Comparison of ENCODE assay signal across 24 mouse cellular contexts in genomic region chr1:82158466-82158865, GRCm38 (mm10).
DNase-seq lines count a peak whose midpoint lies in the region; ATAC-seq and TF ChIP-seq lines count a peak whose summit lies in the region.
"Had no signal": no experiment of that assay in that cellular context is flagged by ENCODE, and none has a peak within 500 bp of the region (broad histone marks: within the 10 kb centered on the region; RNA-seq: fewer than 3 reads in every experiment).

No protein-coding gene starts in this region.

- no peaks in the 10 kb centered on the region for H3K9me3 ChIP-seq in limb, embryonic 11.5 days (ENCODE audit: control insufficient read depth, low read length)
- no peaks in the 10 kb centered on the region for H3K9me3 ChIP-seq in limb, embryonic 10.5 days (replicated peaks)
- H3K9me3 ChIP-seq: embryonic facial prominence, embryonic 15.5 days; heart, embryonic 15.5 days; hindbrain, embryonic 15.5 days; kidney, embryonic 15.5 days; liver, embryonic 12.5 days; midbrain, embryonic 10.5 days; neural tube, embryonic 13.5 days had no signal

- no peaks in the 10 kb centered on the region for H3K36me3 ChIP-seq in limb, embryonic 11.5 days (ENCODE audit: control insufficient read depth, insufficient read depth, low read length)
- no peaks in the 10 kb centered on the region for H3K36me3 ChIP-seq in limb, embryonic 10.5 days
- H3K36me3 ChIP-seq: embryonic facial prominence, embryonic 15.5 days; heart, embryonic 15.5 days; hindbrain, embryonic 15.5 days; kidney, embryonic 15.5 days; liver, embryonic 12.5 days; midbrain, embryonic 10.5 days; neural tube, embryonic 13.5 days had no signal

- H3K9ac ChIP-seq in limb, embryonic 11.5 days (ENCODE audit: low read length) = no peak overlapping the region
- H3K9ac ChIP-seq: embryonic facial prominence, embryonic 15.5 days; heart, embryonic 15.5 days; hindbrain, embryonic 15.5 days; kidney, embryonic 15.5 days; liver, embryonic 12.5 days; neural tube, embryonic 13.5 days had no signal

- no peak for ATAC-seq in limb, embryonic 11.5 days (ENCODE audit: insufficient number of reproducible peaks, low FRiP score, low TSS enrichment, low read depth)
- ATAC-seq: intestine, postnatal 0 days; liver, embryonic 12.5 days had no signal

- no peak for DNase-seq in gastrocnemius, adult 2 months
- DNase-seq in gastrocnemius, postnatal 36 days = no peak
- DNase-seq in limb, embryonic 11.5 days (ENCODE audit: low spot score) = peak; percentile 11
- DNase-seq in limb, embryonic 10.5 days (ENCODE audit: low spot score) = no peak
- peak; percentile 41 to 58 for DNase-seq in right cerebral cortex, postnatal 10 days (ENCODE audit: low spot score in 2 of 2)
- DNase-seq in right cerebral cortex, postnatal 14 days = no peak
- DNase-seq in telencephalon, adult 2 months (ENCODE audit: low read depth, low spot score) = peak; percentile 18
- no peak for DNase-seq in T-cell, adult 2 months (ENCODE audit: low spot score)
- DNase-seq: cerebellum, adult 9-11 months; gastrocnemius, postnatal 10 days; kidney, postnatal 4 days; lung, adult 2 months; lung, postnatal 4 days; thymus, postnatal 36 days had no signal

- H3K4me1 ChIP-seq in limb, embryonic 11.5 days (ENCODE audit: control insufficient read depth, insufficient read depth, low read length) = no peaks in the 10 kb centered on the region
- H3K4me1 ChIP-seq in limb, embryonic 10.5 days = no peaks in the 10 kb centered on the region
- H3K4me1 ChIP-seq: embryonic facial prominence, embryonic 15.5 days; heart, embryonic 15.5 days; hindbrain, embryonic 15.5 days; kidney, embryonic 15.5 days; liver, embryonic 12.5 days; midbrain, embryonic 10.5 days; neural tube, embryonic 13.5 days had no signal

- no peak for TF ChIP-seq CTCF in gastrocnemius, adult 2 months (IDR thresholded peaks at IDR 0.05)

- H3K27me3 ChIP-seq in limb, embryonic 11.5 days (ENCODE audit: control insufficient read depth, insufficient read depth, low read length) = no peaks in the 10 kb centered on the region
- no peaks in the 10 kb centered on the region for H3K27me3 ChIP-seq in limb, embryonic 10.5 days (ENCODE audit: low read depth, poor library complexity, severe bottlenecking)
- H3K27me3 ChIP-seq: CH12.LX; embryonic facial prominence, embryonic 15.5 days; heart, embryonic 15.5 days; hindbrain, embryonic 15.5 days; liver, embryonic 12.5 days; neural tube, embryonic 13.5 days had no signal

- WGBS in limb, embryonic 11.5 days = 84% methylated on average over 3 of the region's 3 CpGs
- 78% methylated on average over 3 of the region's 3 CpGs for WGBS in limb, embryonic 10.5 days

- intact Hi-C loops in gastrocnemius, adult 2 months (cut with DNase I) = no loop called here
- intact Hi-C loops in gastrocnemius, postnatal 36 days (cut with DNase I) = loop anchor here (5.0 kb wide), 1 partner anchor 46 kb away; no protein-coding TSS in a partner anchor

- H3K27ac ChIP-seq in gastrocnemius, adult 2 months = peak overlapping the region; percentile 9; the same call in 1 of the 2 replicates
- no peak overlapping the region for H3K27ac ChIP-seq in limb, embryonic 11.5 days (replicated peaks; ENCODE audit: low read depth, low read length)
- no peak overlapping the region for H3K27ac ChIP-seq in limb, embryonic 10.5 days
- H3K27ac ChIP-seq: embryonic facial prominence, embryonic 15.5 days; heart, adult 2 months; heart, embryonic 15.5 days; hindbrain, embryonic 15.5 days; kidney, embryonic 15.5 days; liver, embryonic 12.5 days; midbrain, embryonic 10.5 days; neural tube, embryonic 13.5 days had no signal

- H3K4me2 ChIP-seq in limb, embryonic 11.5 days (ENCODE audit: low read depth, severe bottlenecking) = no peak overlapping the region
- H3K4me2 ChIP-seq: embryonic facial prominence, embryonic 15.5 days; heart, embryonic 15.5 days; hindbrain, embryonic 15.5 days; kidney, embryonic 15.5 days; liver, embryonic 12.5 days; neural tube, embryonic 13.5 days had no signal

- no peak overlapping the region for H3K4me3 ChIP-seq in gastrocnemius, adult 2 months
- H3K4me3 ChIP-seq in limb, embryonic 11.5 days (ENCODE audit: low read depth, low read length) = no peak overlapping the region
- no peak overlapping the region for H3K4me3 ChIP-seq in limb, embryonic 10.5 days
- H3K4me3 ChIP-seq: embryonic facial prominence, embryonic 15.5 days; heart, adult 2 months; heart, embryonic 15.5 days; hindbrain, embryonic 15.5 days; kidney, embryonic 15.5 days; liver, embryonic 12.5 days; midbrain, embryonic 10.5 days; neural tube, embryonic 13.5 days had no signal

Comparison
In these comparisons a context has a peak if more than half of its experiments do, and no peak if none do; other contexts are left out.
1. DNase-seq: peak in limb, embryonic 11.5 days (single experiment), right cerebral cortex, postnatal 10 days (2 of 2) and telencephalon, adult 2 months (single experiment); none in gastrocnemius, adult 2 months (single experiment), gastrocnemius, postnatal 36 days (0 of 2), limb, embryonic 10.5 days (single experiment), right cerebral cortex, postnatal 14 days (single experiment) and T-cell, adult 2 months (single experiment).